Mouse (Mus musculus) cerebral cortex, adult 2 months (tissue): ENCODE results near the gene Lsr.

Experiments used
- WGBS: fragments of 180-500 bp; shearing (Covaris S2); methylation state at CpG from one replicate; pipeline ENCODE4 v1.1.7; 2018; 5-methylcytosine and 5-hydroxymethylcytosine counted together

Gene Lsr

DNA sequence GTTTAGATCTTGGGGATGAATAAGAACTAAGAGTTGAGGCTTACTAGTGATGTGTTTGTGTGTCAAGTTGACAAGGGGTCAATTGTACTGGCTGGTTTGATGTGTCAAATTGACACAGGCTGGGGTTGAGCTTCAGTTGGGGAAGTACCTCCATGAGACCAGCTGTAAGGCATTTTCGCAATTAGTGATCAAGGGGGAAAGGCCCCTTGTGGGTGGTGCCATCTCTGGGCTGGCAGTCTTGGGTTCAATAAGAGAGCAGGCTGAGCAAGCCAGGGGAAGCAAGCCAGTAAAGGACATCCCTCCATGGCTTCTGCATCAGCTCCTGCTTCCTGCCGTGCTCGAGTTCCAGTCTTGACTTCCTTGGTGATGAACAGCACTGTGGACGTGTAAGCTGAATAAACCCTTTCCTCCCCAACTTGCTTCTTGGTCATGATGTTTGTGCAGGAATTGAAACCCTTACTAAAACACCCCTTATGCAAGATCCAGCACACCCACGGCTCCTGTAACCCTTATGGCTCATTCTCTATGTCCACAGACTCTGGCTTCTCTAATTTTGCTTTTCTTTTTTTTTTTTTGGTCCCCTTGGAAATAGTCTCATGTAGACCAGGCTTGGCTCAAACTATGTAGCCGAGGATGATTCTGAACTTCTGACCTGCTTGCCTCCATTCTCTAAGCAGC, 37.7 kb downstream of the Lsr start:
- 78% methylated on average over 6 of the region's 6 CpGs for WGBS

GRCm38 (mm10) chr7:30924581-30924980, 48.7 kb downstream of the Lsr start, which contains the start of gene Hamp2:
Hamp2 (minus strand) TSS chr7:30924681.
- 72% methylated on average over 2 of the region's 2 CpGs for WGBS

GRCm38 (mm10) chr7:30924071-30924470, 49.2 kb downstream of the Lsr start:
- 72% methylated on average over 3 of the region's 3 CpGs for WGBS

- WGBS = 51% methylated on average over 3 of the region's 3 CpGs
Measured at GRCm38 (mm10) chr7:30922490-30922889, 50.8 kb downstream of the Lsr start.

GRCm38 (mm10) chr7:30920217-30920616, 53.0 kb downstream of the Lsr start:
- WGBS = 77% methylated on average over 3 of the region's 3 CpGs

GRCm38 (mm10) chr7:30917219-30917618, 56.0 kb downstream of the Lsr start:
- 49% methylated on average over 4 of the region's 4 CpGs for WGBS

GRCm38 (mm10) chr7:30916713-30917112, 56.6 kb downstream of the Lsr start:
- WGBS = 43% methylated on average over 6 of the region's 6 CpGs

- WGBS = 67% methylated on average over 8 of the region's 8 CpGs
Measured at GRCm38 (mm10) chr7:30914732-30915131, 58.5 kb downstream of the Lsr start, which contains the start of gene Mag. Mag (minus strand) TSS chr7:30914873.

- WGBS = 75% methylated on average over 6 of the region's 6 CpGs
Measured at GRCm38 (mm10) chr7:30909773-30910172, 63.5 kb downstream of the Lsr start.

DNA sequence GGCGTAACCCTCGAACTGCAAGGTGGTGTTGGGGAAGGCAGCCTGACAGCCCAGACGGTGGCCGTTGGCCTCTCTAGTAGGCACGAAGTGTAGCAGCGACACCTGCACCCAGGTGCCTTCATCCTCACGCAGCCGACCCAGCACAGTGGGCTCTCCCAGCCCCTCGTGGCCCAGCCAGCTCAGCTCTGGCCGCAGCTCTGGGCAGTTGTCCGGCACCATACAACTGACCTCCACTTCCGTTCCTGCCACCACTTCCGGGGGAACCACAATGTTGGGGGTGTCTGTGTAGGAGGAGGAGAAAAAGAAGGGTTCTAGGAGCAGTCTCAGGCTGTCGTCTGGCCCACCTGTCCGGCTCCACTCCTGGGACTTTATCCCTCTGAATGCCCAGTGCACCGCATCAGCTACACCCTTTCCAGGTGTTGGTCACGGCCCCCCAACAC, 64.3 kb downstream of the Lsr start:
- WGBS = 29% methylated on average over 17 of the region's 17 CpGs

GRCm38 (mm10) chr7:30908277-30908991, 64.8 kb downstream of the Lsr start:
- 6% methylated on average over 25 of the region's 26 CpGs for WGBS
